Mouse (Mus musculus): ENCODE measurements around the gene Cd80.

DNA sequence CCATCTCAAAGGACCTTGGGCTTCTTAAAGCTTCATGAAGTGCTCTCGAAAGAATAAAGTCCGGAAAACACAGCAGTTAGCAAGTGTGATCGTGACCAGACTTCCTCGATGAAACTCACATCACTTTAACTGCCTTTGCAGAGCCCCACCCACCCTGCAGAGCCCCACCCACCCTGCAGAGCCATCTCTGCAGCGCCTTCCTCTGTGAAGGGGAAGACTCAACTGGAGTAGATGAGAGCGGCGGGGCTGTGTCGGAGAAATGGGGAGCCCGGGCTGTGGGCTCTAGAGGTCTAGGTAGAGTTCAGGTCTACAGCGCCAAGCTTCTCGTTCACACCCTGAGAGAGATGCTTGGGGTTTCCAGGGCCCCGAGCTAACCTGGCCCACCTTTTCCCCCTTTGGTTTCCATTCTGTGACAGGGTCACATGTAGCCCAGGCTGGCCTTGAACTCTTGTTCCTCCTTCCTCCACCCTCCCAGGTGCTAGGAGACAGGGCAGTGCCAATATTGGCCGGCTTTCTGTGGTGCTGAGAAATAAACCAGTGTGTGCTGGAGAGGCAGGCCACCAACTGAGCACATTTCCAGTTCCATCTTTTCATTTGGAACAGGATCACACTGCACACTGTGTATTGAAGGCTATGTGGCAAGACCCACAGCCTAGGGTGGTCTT is 83.5 kb downstream of the Cd80 start:
- TF ChIP-seq CTCF (IDR thresholded peaks at IDR 0.05; ENCODE audit: extremely low read depth, insufficient read length, insufficient replicate concordance, low read depth, low read length) (no peak), POLR2A (IDR thresholded peaks at IDR 0.05; ENCODE audit: low read depth, low read length) (no peak)

Measured in small intestine, adult 2 months (tissue).